Mouse (Mus musculus) midbrain, embryonic 16.5 days (tissue): Measurements from ENCODE around the gene Pld3. TPM values are rescaled to one million over a fixed set of nuclear protein-coding genes. Genes with fewer than 3 reads are reported as not detected.
A peak's percentile ranks its signal among the peaks of the same experiment; 100 is the strongest.
"Not testable (repeated sequence)": the region's sequence is repeated elsewhere in the genome, so short reads cannot be mapped to it uniquely, and the experiment has no call there.

ENCODE experiments used
- ATAC-seq: fragments of 200-750 bp; cut with Nextera tagmentation; 2 replicates; pipeline ENCODE4 v1.8.0; 2017; ENCODE audit warnings: moderate TSS enrichment
- H3K27ac ChIP-seq: fragments of 300-500 bp; sonication (generic); 2 replicates; pipeline ENCODE4 v1.5.1; 2014; ENCODE audit warnings: mild to moderate bottlenecking, low read length, mixed read lengths
- H3K27me3 ChIP-seq: fragments of 300-500 bp; sonication (generic); 2 replicates; pipeline ENCODE4 v1.6.1; 2014; ENCODE audit warnings: low read depth, low read length, mixed read lengths; ENCODE audit not compliant: control insufficient read depth, insufficient read depth
- H3K36me3 ChIP-seq: fragments of 300-500 bp; sonication (generic); 2 replicates; pipeline ENCODE4 v1.6.1; 2014; ENCODE audit warnings: mild to moderate bottlenecking, low read length, moderate library complexity, mixed read lengths; ENCODE audit not compliant: control insufficient read depth, insufficient read depth
- H3K4me1 ChIP-seq: fragments of 300-500 bp; sonication (generic); 2 replicates; pipeline ENCODE4 v1.6.1; 2014; ENCODE audit warnings: mild to moderate bottlenecking, low read length, mixed read lengths; ENCODE audit not compliant: control insufficient read depth, insufficient read depth
- H3K4me2 ChIP-seq: fragments of 300-500 bp; sonication (generic); 2 replicates; pipeline ENCODE4 v1.6.1; 2014; ENCODE audit warnings: mild to moderate bottlenecking, low read length, mixed read lengths
- H3K4me3 ChIP-seq: fragments of 300-500 bp; sonication (generic); 2 replicates; pipeline ENCODE4 v1.5.1; 2014; ENCODE audit warnings: low read depth, mild to moderate bottlenecking, low read length, moderate library complexity, mixed read lengths
- H3K9ac ChIP-seq: fragments of 300-500 bp; sonication (generic); 2 replicates; pipeline ENCODE4 v1.6.1; 2014; ENCODE audit warnings: low read depth, low read length, mixed read lengths
- H3K9me3 ChIP-seq: fragments of 300-500 bp; sonication (generic); replicated peaks from 2 replicates; pipeline ENCODE4 v1.6.1; 2014; ENCODE audit warnings: mild to moderate bottlenecking, low read length, mixed read lengths; ENCODE audit not compliant: control insufficient read depth, poor library complexity, severe bottlenecking
- WGBS: fragments of 180-500 bp; shearing (Covaris S2); extraction: QIAGEN DNeasy Blood & Tissue Kit; methylation state at CpG from one replicate; pipeline ENCODE4 v1.1.7; 2014; 5-methylcytosine and 5-hydroxymethylcytosine counted together
- polyA plus RNA-seq: library from polyadenylated mRNA; unstranded; fragments of >200 nt; fragmentation: Nextera tagmentation; extraction: Ambion mirVana; gene quantifications from 2 replicates; pipeline ENCODE4 v1.2.1, GENCODE M21; 2015

Pld3 gene
- polyA plus RNA-seq, 1 experiment from 2014 or later, result 225 TPM

GRCm38 (mm10) chr7:27501620-27502019 lies 51.4 kb downstream of the Pld3 start:
- Histone ChIP-seq H3K27me3 (no peaks in the 10 kb centered on the region), H3K9me3 (no peaks in the 10 kb centered on the region), H3K4me1 (no peaks in the 10 kb centered on the region), H3K9ac (no peak overlapping the region), H3K27ac (no peak overlapping the region), H3K4me2 (no peak overlapping the region), H3K4me3 (no peak overlapping the region), H3K36me3 (no peaks in the 10 kb centered on the region)
- no peak for ATAC-seq
- 72% methylated on average over 4 of the region's 4 CpGs for WGBS

GRCm38 (mm10) chr7:27499036-27499435 lies 54.0 kb downstream of the Pld3 start, which contains the start of gene Prx:
Gene Prx, plus strand, starts transcription at chr7:27499324.
- no peaks in the 10 kb centered on the region for H3K9me3 ChIP-seq
- ATAC-seq, result no peak
- no peak within 1 kb of the TSS for H3K4me3 ChIP-seq
- H3K36me3 ChIP-seq, result no peaks in the 10 kb centered on the region
- 67% methylated on average over 3 of the region's 3 CpGs for WGBS
- H3K27me3 ChIP-seq, result no peaks in the 10 kb centered on the region
- H3K9ac ChIP-seq, result no peak within 1 kb of the TSS
- H3K27ac ChIP-seq, result no peak within 1 kb of the TSS
- no peaks in the 10 kb centered on the region for H3K4me1 ChIP-seq
- H3K4me2 ChIP-seq, result no peak within 1 kb of the TSS

GRCm38 (mm10) chr7:27494659-27495367 lies 58.2 kb downstream of the Pld3 start:
- H3K27me3 ChIP-seq, H3K4me3 ChIP-seq, ATAC-seq, H3K9me3 ChIP-seq, H3K27ac ChIP-seq, H3K4me2 ChIP-seq, H3K9ac ChIP-seq, H3K36me3 ChIP-seq, H3K4me1 ChIP-seq: not testable (repeated sequence)
- 88% methylated on average over 8 of the region's 9 CpGs for WGBS

DNA sequence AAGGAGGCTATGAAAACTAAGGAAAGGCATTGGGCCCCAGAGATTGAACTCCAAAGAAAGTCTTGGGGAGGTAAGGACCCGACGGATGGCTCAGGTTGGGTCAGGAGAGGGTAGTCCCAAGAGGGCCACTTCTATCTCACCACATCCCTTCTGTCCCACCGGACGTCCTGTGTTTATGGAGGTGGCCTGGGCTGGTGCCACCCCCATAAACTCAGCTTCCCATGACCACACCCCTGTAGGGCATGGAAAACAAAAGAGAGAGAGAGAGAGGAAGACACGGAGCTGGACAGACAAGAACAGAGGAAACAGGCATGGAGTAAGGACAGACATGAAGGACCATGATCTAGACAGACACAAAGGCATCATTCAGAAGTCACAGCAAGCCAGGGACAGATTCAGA lies 59.6 kb downstream of the Pld3 start:
- WGBS, result 78% methylated on average over 5 of the region's 5 CpGs
- H3K4me2 ChIP-seq, result no peak overlapping the region
- no peaks in the 10 kb centered on the region for H3K36me3 ChIP-seq
- no peak for ATAC-seq
- H3K27ac ChIP-seq, result no peak overlapping the region
- no peak overlapping the region for H3K9ac ChIP-seq
- no peaks in the 10 kb centered on the region for H3K4me1 ChIP-seq
- no peaks in the 10 kb centered on the region for H3K9me3 ChIP-seq
- H3K27me3 ChIP-seq, result no peaks in the 10 kb centered on the region
- no peak overlapping the region for H3K4me3 ChIP-seq

GRCm38 (mm10) chr7:27493022-27493421 lies 60.0 kb downstream of the Pld3 start:
- 77% methylated on average over 3 of the region's 3 CpGs for WGBS
- H3K36me3 ChIP-seq, result no peaks in the 10 kb centered on the region
- no peak for ATAC-seq

DNA sequence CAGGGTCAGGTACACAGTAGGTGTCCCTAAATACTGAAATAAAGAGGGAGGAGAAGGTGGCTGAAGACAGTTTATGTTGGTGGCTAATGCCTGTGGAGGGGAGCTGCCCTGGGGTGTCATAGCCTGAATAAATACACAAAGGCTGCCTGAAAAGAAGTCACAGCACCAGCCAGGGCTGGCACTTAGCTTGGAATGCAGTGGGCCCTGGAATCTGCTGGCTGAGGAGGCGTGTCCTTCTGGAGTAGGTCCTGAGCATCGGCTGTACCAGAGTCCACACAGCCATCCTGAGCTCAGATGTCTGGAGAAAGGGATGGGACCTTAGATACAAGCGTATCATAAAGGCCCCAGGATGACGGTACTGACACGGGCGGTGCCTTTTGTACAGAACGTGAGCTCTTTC lies 61.2 kb downstream of the Pld3 start:
- H3K27ac ChIP-seq, result no peak overlapping the region
- WGBS, result 77% methylated on average over 7 of the region's 7 CpGs
- no peak for ATAC-seq

More at GRCm38 (mm10) chr7:27493022-27493421, 60.0 kb downstream of the Pld3 start:
- H3K27me3 ChIP-seq, result no peaks in the 10 kb centered on the region
- H3K27ac ChIP-seq, result no peak overlapping the region
- no peaks in the 10 kb centered on the region for H3K4me1 ChIP-seq
- no peak overlapping the region for H3K9ac ChIP-seq
- H3K9me3 ChIP-seq, result no peaks in the 10 kb centered on the region
- H3K4me3 ChIP-seq, result no peak overlapping the region
- H3K4me2 ChIP-seq, result no peak overlapping the region

DNA sequence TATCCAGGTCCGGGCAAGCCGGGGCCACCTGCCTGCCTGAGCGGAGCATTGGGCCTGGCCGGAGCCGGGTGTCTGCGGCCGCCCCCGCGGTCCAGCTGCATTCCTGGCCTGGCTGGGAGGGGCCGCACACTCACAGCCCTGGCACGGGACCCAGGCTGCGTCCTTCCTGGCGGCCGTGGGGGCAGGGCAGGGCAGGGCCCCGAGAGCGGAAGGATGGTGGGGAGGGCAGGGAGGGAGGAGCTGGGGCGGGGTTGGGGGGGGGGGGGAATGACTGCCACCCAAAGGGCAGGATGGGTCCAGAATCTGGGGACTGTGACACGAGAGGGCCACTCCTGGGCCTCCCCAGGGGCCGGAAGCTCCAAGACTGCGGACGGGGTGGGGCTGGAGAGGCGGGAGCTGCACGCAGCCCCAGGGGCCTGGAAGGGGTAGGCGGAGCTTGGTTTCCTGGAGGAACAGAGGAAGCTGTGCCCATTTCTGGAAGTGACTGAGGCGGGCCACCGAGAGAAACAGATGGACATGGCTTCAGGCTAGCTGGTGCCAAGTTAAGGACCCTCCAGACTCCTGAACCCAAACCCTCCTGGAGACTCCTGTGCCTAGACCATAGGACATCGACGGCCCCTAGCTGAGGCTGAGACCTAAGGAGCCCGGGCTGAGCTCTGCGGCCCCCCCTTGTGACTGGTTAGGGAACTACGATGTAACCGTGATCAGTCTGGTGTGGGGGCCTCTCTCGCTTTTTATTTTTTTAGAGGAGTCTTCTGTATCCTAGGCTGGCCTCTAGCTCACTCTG lies 62.3 kb downstream of the Pld3 start:
- peak overlapping the region; percentile 44 for H3K4me2 ChIP-seq
- H3K4me1 ChIP-seq, result peaks cover 5% of the 10 kb centered on the region
- peak overlapping the region; percentile 54 for H3K9ac ChIP-seq
- 2% methylated on average over 31 of the region's 33 CpGs for WGBS
- no peaks in the 10 kb centered on the region for H3K27me3 ChIP-seq
- H3K36me3 ChIP-seq, result no peaks in the 10 kb centered on the region
- peak overlapping the region; percentile 20 for H3K4me3 ChIP-seq
- H3K9me3 ChIP-seq, result no peaks in the 10 kb centered on the region
- 0 out of 2 replicates have a peak overlapping the region, but pooled peaks have one; percentile 23 for H3K27ac ChIP-seq
- no peak for ATAC-seq

More for the DNA sequence above, 61.2 kb downstream of the Pld3 start:
- Histone ChIP-seq H3K9me3 (no peaks in the 10 kb centered on the region), H3K27me3 (no peaks in the 10 kb centered on the region), H3K36me3 (no peaks in the 10 kb centered on the region), H3K9ac (no peak overlapping the region), H3K4me1 (peaks cover 3% of the 10 kb centered on the region), H3K4me3 (no peak overlapping the region), H3K4me2 (no peak overlapping the region)

- H3K4me3 ChIP-seq, result peak overlapping the region; percentile 20; the same call in 1 of the 2 replicates
- peak overlapping the region; percentile 44 for H3K4me2 ChIP-seq
- 0 out of 2 replicates have a peak overlapping the region, but pooled peaks have one; percentile 23 for H3K27ac ChIP-seq
- peak overlapping the region; percentile 54 for H3K9ac ChIP-seq
- 45% methylated on average over 4 of the region's 4 CpGs for WGBS
- H3K9me3 ChIP-seq, result no peaks in the 10 kb centered on the region
- H3K4me1 ChIP-seq, result peaks cover 5% of the 10 kb centered on the region
- ATAC-seq, result no peak
- H3K27me3 ChIP-seq, result no peaks in the 10 kb centered on the region
- H3K36me3 ChIP-seq, result no peaks in the 10 kb centered on the region
These were observed 62.8 kb downstream of the Pld3 start for GRCm38 (mm10) chr7:27490227-27490542.

DNA sequence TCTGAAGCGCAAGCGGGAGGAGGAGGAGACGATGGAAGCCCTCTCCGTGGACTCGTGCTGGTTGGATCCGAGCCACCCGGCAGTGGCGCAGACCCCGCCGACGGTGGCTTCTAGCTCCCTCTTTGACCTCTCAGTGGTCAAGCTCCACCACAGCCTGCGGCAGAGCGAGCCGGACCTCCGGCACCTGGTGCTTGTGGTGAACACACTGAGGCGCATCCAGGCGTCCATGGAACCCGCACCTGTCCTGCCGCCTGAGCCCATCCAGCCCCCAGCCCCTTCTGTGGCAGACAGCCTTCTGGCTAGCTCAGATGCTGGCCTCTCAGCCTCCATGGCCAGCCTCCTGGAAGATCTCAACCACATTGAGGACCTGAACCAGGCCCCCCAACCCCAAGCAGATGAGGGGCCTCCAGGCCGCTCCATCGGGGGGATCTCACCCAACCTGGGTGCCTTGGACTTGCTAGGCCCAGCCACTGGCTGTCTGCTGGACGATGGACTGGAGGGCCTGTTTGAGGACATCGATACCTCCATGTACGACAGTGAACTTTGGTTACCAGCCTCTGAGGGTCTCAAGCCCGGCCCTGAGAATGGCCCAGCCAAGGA lies 63.6 kb downstream of the Pld3 start:
- Histone ChIP-seq H3K4me3 (no peak overlapping the region), H3K27me3 (no peaks in the 10 kb centered on the region), H3K4me2 (no peak overlapping the region), H3K4me1 (peaks cover 5% of the 10 kb centered on the region), H3K27ac (no peak overlapping the region), H3K36me3 (no peaks in the 10 kb centered on the region), H3K9ac (no peak overlapping the region; the same call in 1 of the 2 replicates), H3K9me3 (no peaks in the 10 kb centered on the region)
- no peak for ATAC-seq
- WGBS, result 91% methylated on average over 23 of the region's 25 CpGs
